Mouse (Mus musculus) embryo, embryonic 11.5 days (tissue): ENCODE measurements around the gene Ppp3r1.

Experiments used
- DNase-seq: peaks from one replicate; pipeline ENCODE4 v3.0.0-alpha.2; 2012; ENCODE audit warnings: low read depth, low spot score

Gene Ppp3r1

GRCm38 (mm10) chr11:17158858-17159737 is at the start of gene Ppp3r1:
Gene Ppp3r1 (plus strand): TSS chr11:17159263.
- DNase-seq: peak; percentile 91

GRCm38 (mm10) chr11:17112419-17113090 is 46.5 kb upstream of the Ppp3r1 start:
- DNase-seq: no peak

- no peak for DNase-seq
These were observed 32.6 kb upstream of the Ppp3r1 start for GRCm38 (mm10) chr11:17126418-17126817.

- DNase-seq: no peak
These were observed 23.4 kb upstream of the Ppp3r1 start for GRCm38 (mm10) chr11:17135638-17136037.

GRCm38 (mm10) chr11:17138306-17139033 is 20.6 kb upstream of the Ppp3r1 start:
- DNase-seq: no peak

GRCm38 (mm10) chr11:17159738-17160241 is 727 bp downstream of the Ppp3r1 start:
- DNase-seq: no peak

- DNase-seq: peak; percentile 26
These were observed 1.2 kb downstream of the Ppp3r1 start for GRCm38 (mm10) chr11:17160242-17160641.

- no peak for DNase-seq
These were observed 4.9 kb downstream of the Ppp3r1 start for GRCm38 (mm10) chr11:17163956-17164355.

- DNase-seq: no peak
These were observed 7.6 kb downstream of the Ppp3r1 start for GRCm38 (mm10) chr11:17166627-17167026.

- no peak for DNase-seq
These were observed 10.2 kb downstream of the Ppp3r1 start for GRCm38 (mm10) chr11:17169262-17169661.

GRCm38 (mm10) chr11:17170938-17171729 is 12.1 kb downstream of the Ppp3r1 start:
- DNase-seq: no peak

GRCm38 (mm10) chr11:17172300-17172699 is 13.2 kb downstream of the Ppp3r1 start:
- no peak for DNase-seq

- DNase-seq: no peak
These were observed 17.6 kb downstream of the Ppp3r1 start for GRCm38 (mm10) chr11:17176638-17177037.

GRCm38 (mm10) chr11:17180753-17181152 is 21.7 kb downstream of the Ppp3r1 start:
- no peak for DNase-seq

GRCm38 (mm10) chr11:17181807-17182206 is 22.7 kb downstream of the Ppp3r1 start, which contains the start of gene Wdr92:
Gene Wdr92 (plus strand): TSS chr11:17182107.
- DNase-seq: no peak

- no peak for DNase-seq
These were observed 24.1 kb downstream of the Ppp3r1 start for GRCm38 (mm10) chr11:17183165-17183564.

- DNase-seq: no peak
These were observed 28.6 kb downstream of the Ppp3r1 start for GRCm38 (mm10) chr11:17187649-17188048.

- no peak for DNase-seq
These were observed 29.7 kb downstream of the Ppp3r1 start for GRCm38 (mm10) chr11:17188786-17189185.

GRCm38 (mm10) chr11:17192151-17192844 is 33.2 kb downstream of the Ppp3r1 start:
- DNase-seq: no peak

GRCm38 (mm10) chr11:17199170-17199569 is 40.1 kb downstream of the Ppp3r1 start:
- DNase-seq: no peak
